Mouse (Mus musculus) small intestine, adult 2 months (tissue): Measurements from ENCODE around the gene Nkg7.

Source experiments
- CTCF ChIP-seq: fragments of 200-500 bp; IDR thresholded peaks from 2 replicates; pipeline ENCODE4 v1.5.1; 2012; ENCODE audit warnings: low read depth, mild to moderate bottlenecking, control low read depth, inconsistent platforms, low read length, moderate library complexity, mixed read lengths; ENCODE audit not compliant: insufficient replicate concordance, insufficient read length; ENCODE audit errors: extremely low read depth
- POLR2A ChIP-seq: fragments of 200-500 bp; IDR thresholded peaks from 2 replicates; pipeline ENCODE4 v1.6.1; 2012; ENCODE audit warnings: low read depth, mild to moderate bottlenecking, control low read depth, inconsistent platforms, low read length, moderate library complexity

DNA sequence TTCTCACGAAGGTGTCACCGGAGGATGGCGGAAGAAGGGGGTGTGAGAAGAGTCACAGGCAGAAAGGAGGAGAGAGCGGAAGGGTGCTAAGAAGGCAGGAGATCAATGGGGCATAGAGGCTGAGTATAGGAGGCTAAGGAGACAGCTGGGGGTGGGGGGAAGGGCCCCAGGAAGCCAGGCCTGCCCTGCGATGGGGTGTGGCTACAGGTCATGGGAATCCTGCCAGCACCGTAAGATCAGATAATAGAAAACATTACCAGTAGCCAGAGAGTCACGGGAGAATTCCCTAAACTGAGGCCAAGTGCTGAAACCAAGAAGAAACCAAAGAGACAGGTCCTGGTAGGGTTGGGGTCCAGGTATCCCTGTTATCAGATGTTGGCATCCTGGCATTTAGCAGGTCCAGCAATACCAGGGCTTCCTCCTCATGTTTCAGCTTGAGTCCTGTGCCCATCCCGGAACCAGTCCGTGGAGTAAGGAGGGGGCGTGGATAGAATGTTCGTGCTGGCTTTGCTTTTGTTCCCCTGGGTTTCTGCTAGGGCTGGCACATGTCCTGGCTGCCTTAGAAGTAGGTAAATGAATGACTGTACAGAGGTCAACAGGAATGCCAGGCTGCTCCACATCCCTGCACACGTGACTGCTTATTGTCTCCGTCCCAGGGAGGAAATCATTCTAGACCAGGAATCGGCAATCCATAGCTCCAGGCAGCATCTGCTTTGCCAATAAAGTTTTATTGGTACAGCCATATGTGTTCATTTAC is 16.9 kb downstream of the Nkg7 start:
- no peak for TF ChIP-seq CTCF
- TF ChIP-seq POLR2A: no peak
